Mouse (Mus musculus) forebrain, embryonic 15.5 days (tissue): ENCODE measurements around the gene Atl3. TPM values are rescaled to one million over a fixed set of nuclear protein-coding genes. Genes with fewer than 3 reads are reported as not detected.

ENCODE experiments used
- ATAC-seq: fragments of 200-750 bp; cut with Nextera tagmentation; replicated peaks from 2 replicates; pipeline ENCODE4 v1.8.0; 2017; ENCODE audit warnings: mild to moderate bottlenecking, moderate TSS enrichment, moderate library complexity
- H3K27ac ChIP-seq: fragments of 300-500 bp; sonication (generic); replicated peaks from 2 replicates; pipeline ENCODE4 v1.5.1; 2015; ENCODE audit warnings: mild to moderate bottlenecking, inconsistent platforms
- H3K27me3 ChIP-seq: fragments of 300-500 bp; sonication (generic); 2 replicates; pipeline ENCODE4 v1.6.1; 2015; ENCODE audit warnings: inconsistent platforms
- H3K36me3 ChIP-seq: fragments of 300-500 bp; sonication (generic); 2 replicates; pipeline ENCODE4 v1.6.1; 2015; ENCODE audit warnings: mild to moderate bottlenecking, inconsistent platforms
- H3K4me1 ChIP-seq: fragments of 300-500 bp; sonication (generic); 2 replicates; pipeline ENCODE4 v1.6.1; 2015; ENCODE audit warnings: inconsistent platforms
- H3K4me2 ChIP-seq: fragments of 300-500 bp; sonication (generic); replicated peaks from 2 replicates; pipeline ENCODE4 v1.6.1; 2015; ENCODE audit warnings: mild to moderate bottlenecking, inconsistent platforms
- H3K4me3 ChIP-seq: fragments of 300-500 bp; sonication (generic); 2 replicates; pipeline ENCODE4 v1.5.1; 2015; ENCODE audit warnings: mild to moderate bottlenecking, inconsistent platforms
- H3K9ac ChIP-seq: fragments of 300-500 bp; sonication (generic); replicated peaks from 2 replicates; pipeline ENCODE4 v1.6.1; 2015; ENCODE audit warnings: mild to moderate bottlenecking, inconsistent platforms
- H3K9me3 ChIP-seq: fragments of 300-500 bp; sonication (generic); 2 replicates; pipeline ENCODE4 v1.6.1; 2016; ENCODE audit warnings: inconsistent platforms
- WGBS: fragments of 180-500 bp; shearing (Covaris S2); methylation state at CpG from one replicate; pipeline ENCODE4 v1.1.7; 2015; ENCODE audit warnings: mixed read lengths; 5-methylcytosine and 5-hydroxymethylcytosine counted together
- polyA plus RNA-seq: library from polyadenylated mRNA; unstranded; fragments of >200 nt; fragmentation: Nextera tagmentation; extraction: Ambion mirVana; gene quantifications from 2 replicates; pipeline ENCODE4 v1.2.1, GENCODE M21; 2015

Atl3 gene
- polyA plus RNA-seq, 1 experiment from 2014 or later, result 6.4 TPM

GRCm38 (mm10) chr19:7551550-7552300 is 57.9 kb downstream of the Atl3 start:
- no peak for ATAC-seq

GRCm38 (mm10) chr19:7552301-7552673 is 58.4 kb downstream of the Atl3 start:
- Histone ChIP-seq H3K9ac (no peak overlapping the region), H3K4me1 (peaks cover 2% of the 10 kb centered on the region), H3K4me3 (no peak overlapping the region), H3K27me3 (no peaks in the 10 kb centered on the region), H3K27ac (no peak overlapping the region), H3K4me2 (no peak overlapping the region), H3K36me3 (no peaks in the 10 kb centered on the region), H3K9me3 (no peaks in the 10 kb centered on the region)
- no peak for ATAC-seq
- WGBS, result 89% methylated on average over 2 of the region's 2 CpGs

More at GRCm38 (mm10) chr19:7551550-7552300, 57.9 kb downstream of the Atl3 start:
- no peaks in the 10 kb centered on the region for H3K36me3 ChIP-seq
- no peaks in the 10 kb centered on the region for H3K27me3 ChIP-seq
- 75% methylated on average over 4 of the region's 4 CpGs for WGBS
- H3K4me1 ChIP-seq, result no peaks in the 10 kb centered on the region
- H3K27ac ChIP-seq, result no peak overlapping the region
- H3K9me3 ChIP-seq, result no peaks in the 10 kb centered on the region
- no peak overlapping the region for H3K4me3 ChIP-seq
- H3K4me2 ChIP-seq, result no peak overlapping the region
- H3K9ac ChIP-seq, result no peak overlapping the region

- H3K4me2 ChIP-seq, result no peak overlapping the region
- no peak for ATAC-seq
- no peaks in the 10 kb centered on the region for H3K9me3 ChIP-seq
- H3K27me3 ChIP-seq, result no peaks in the 10 kb centered on the region
- no peak overlapping the region for H3K27ac ChIP-seq
- H3K4me1 ChIP-seq, result peaks cover 11% of the 10 kb centered on the region
- H3K36me3 ChIP-seq, result no peaks in the 10 kb centered on the region
- no peak overlapping the region for H3K4me3 ChIP-seq
- H3K9ac ChIP-seq, result no peak overlapping the region
These were observed 59.6 kb downstream of the Atl3 start for GRCm38 (mm10) chr19:7553441-7553840.

GRCm38 (mm10) chr19:7554881-7555280 is 61.0 kb downstream of the Atl3 start:
- Histone ChIP-seq H3K36me3 (no peaks in the 10 kb centered on the region), H3K9ac (no peak overlapping the region), H3K4me1 (peaks cover 11% of the 10 kb centered on the region), H3K27me3 (no peaks in the 10 kb centered on the region), H3K4me2 (no peak overlapping the region), H3K4me3 (no peak overlapping the region), H3K9me3 (no peaks in the 10 kb centered on the region), H3K27ac (no peak overlapping the region)
- ATAC-seq, result no peak
- WGBS, result 83% methylated on average over 4 of the region's 4 CpGs

GRCm38 (mm10) chr19:7556641-7557040 is 62.8 kb downstream of the Atl3 start:
- no peak overlapping the region for H3K9ac ChIP-seq
- H3K27me3 ChIP-seq, result no peaks in the 10 kb centered on the region
- 97% methylated on average over 1 of the region's 1 CpGs for WGBS
- peaks cover 11% of the 10 kb centered on the region for H3K4me1 ChIP-seq
- ATAC-seq, result no peak
- H3K36me3 ChIP-seq, result no peaks in the 10 kb centered on the region
- H3K27ac ChIP-seq, result no peak overlapping the region
- H3K4me2 ChIP-seq, result no peak overlapping the region
- no peaks in the 10 kb centered on the region for H3K9me3 ChIP-seq
- H3K4me3 ChIP-seq, result no peak overlapping the region

GRCm38 (mm10) chr19:7557328-7557822 is 63.5 kb downstream of the Atl3 start, which contains the start of gene Pla2g16:
Gene Pla2g16 (plus strand): TSS chr19:7557459.
- Histone ChIP-seq H3K9me3 (no peaks in the 10 kb centered on the region), H3K27ac (no peak within 1 kb of the TSS), H3K36me3 (no peaks in the 10 kb centered on the region), H3K4me3 (peak within 1 kb of the TSS; percentile 35), H3K27me3 (no peaks in the 10 kb centered on the region), H3K4me1 (peaks cover 11% of the 10 kb centered on the region), H3K9ac (0 out of 2 replicates have a peak within 1 kb of the TSS, but pooled peaks have one; percentile 29), H3K4me2 (peak within 1 kb of the TSS; percentile 47)
- 0% methylated on average over 27 of the region's 27 CpGs for WGBS
- ATAC-seq, result no peak; the same call in 1 of the 2 replicates

GRCm38 (mm10) chr19:7557844-7558243 is 64.0 kb downstream of the Atl3 start:
- Histone ChIP-seq H3K4me3 (peak overlapping the region; percentile 35), H3K27ac (no peak overlapping the region), H3K4me2 (peak overlapping the region; percentile 47), H3K36me3 (no peaks in the 10 kb centered on the region), H3K9me3 (no peaks in the 10 kb centered on the region), H3K27me3 (no peaks in the 10 kb centered on the region), H3K9ac (no peak overlapping the region), H3K4me1 (peaks cover 11% of the 10 kb centered on the region)
- 6% methylated on average over 4 of the region's 4 CpGs for WGBS
- ATAC-seq, result no peak

GRCm38 (mm10) chr19:7558675-7559074 is 64.8 kb downstream of the Atl3 start:
- Histone ChIP-seq H3K27ac (no peak overlapping the region), H3K4me1 (peaks cover 11% of the 10 kb centered on the region), H3K36me3 (no peaks in the 10 kb centered on the region), H3K4me3 (no peak overlapping the region), H3K9me3 (no peaks in the 10 kb centered on the region), H3K9ac (no peak overlapping the region), H3K4me2 (no peak overlapping the region), H3K27me3 (no peaks in the 10 kb centered on the region)
- WGBS, result 86% methylated on average over 4 of the region's 4 CpGs
- ATAC-seq, result no peak

- no peaks in the 10 kb centered on the region for H3K27me3 ChIP-seq
- no peak overlapping the region for H3K4me3 ChIP-seq
- H3K4me1 ChIP-seq, result peaks cover 11% of the 10 kb centered on the region
- no peaks in the 10 kb centered on the region for H3K36me3 ChIP-seq
- no peaks in the 10 kb centered on the region for H3K9me3 ChIP-seq
- no peak for ATAC-seq
- no peak overlapping the region for H3K27ac ChIP-seq
- H3K4me2 ChIP-seq, result no peak overlapping the region
- H3K9ac ChIP-seq, result no peak overlapping the region
- WGBS, result 87% methylated on average over 4 of the region's 4 CpGs
These were observed 66.1 kb downstream of the Atl3 start for GRCm38 (mm10) chr19:7559986-7560385.

- WGBS, result 75% methylated on average over 3 of the region's 3 CpGs
- Histone ChIP-seq H3K27me3 (no peaks in the 10 kb centered on the region), H3K9ac (no peak overlapping the region)
These were observed 67.6 kb downstream of the Atl3 start for GRCm38 (mm10) chr19:7561456-7561855.

GRCm38 (mm10) chr19:7562601-7563129 is 68.8 kb downstream of the Atl3 start:
- H3K4me3 ChIP-seq, result no peak overlapping the region
- H3K27ac ChIP-seq, result no peak overlapping the region
- H3K27me3 ChIP-seq, result no peaks in the 10 kb centered on the region
- WGBS, result 82% methylated on average over 10 of the region's 10 CpGs
- H3K4me1 ChIP-seq, result peaks cover 5% of the 10 kb centered on the region
- H3K9ac ChIP-seq, result no peak overlapping the region
- H3K36me3 ChIP-seq, result no peaks in the 10 kb centered on the region
- no peaks in the 10 kb centered on the region for H3K9me3 ChIP-seq
- ATAC-seq, result no peak
- no peak overlapping the region for H3K4me2 ChIP-seq

More at GRCm38 (mm10) chr19:7561456-7561855, 67.6 kb downstream of the Atl3 start:
- Histone ChIP-seq H3K4me1 (peaks cover 11% of the 10 kb centered on the region), H3K27ac (no peak overlapping the region), H3K4me2 (no peak overlapping the region), H3K36me3 (no peaks in the 10 kb centered on the region), H3K4me3 (no peak overlapping the region), H3K9me3 (no peaks in the 10 kb centered on the region)
- ATAC-seq, result no peak

- WGBS, result 90% methylated on average over 2 of the region's 2 CpGs
- no peak overlapping the region for H3K4me3 ChIP-seq
- no peaks in the 10 kb centered on the region for H3K4me1 ChIP-seq
- no peak for ATAC-seq
- no peaks in the 10 kb centered on the region for H3K36me3 ChIP-seq
- no peaks in the 10 kb centered on the region for H3K9me3 ChIP-seq
- no peak overlapping the region for H3K4me2 ChIP-seq
- H3K9ac ChIP-seq, result no peak overlapping the region
- no peak overlapping the region for H3K27ac ChIP-seq
- H3K27me3 ChIP-seq, result no peaks in the 10 kb centered on the region
These were observed 69.8 kb downstream of the Atl3 start for GRCm38 (mm10) chr19:7563676-7564075.
